Mouse (Mus musculus) frontal cortex, postnatal 36 days (tissue): ENCODE data around the gene Ppp4r1.

ENCODE experiments used
- DNase-seq, 2 experiments: peaks; one replicate each; pipeline ENCODE4 v3.0.0; 2022; ENCODE audit warnings: low spot score in 2 of 2

The Ppp4r1 gene

GRCm38 (mm10) chr17:65853326-65853725, 71.0 kb downstream of the Ppp4r1 start:
- DNase-seq, result no peak

GRCm38 (mm10) chr17:65854006-65854405, 71.6 kb downstream of the Ppp4r1 start:
- no peak for DNase-seq

- no peak for DNase-seq
Measured at GRCm38 (mm10) chr17:65857617-65858016, 75.2 kb downstream of the Ppp4r1 start.

- DNase-seq, result no peak
Measured at GRCm38 (mm10) chr17:65862579-65862978, 80.2 kb downstream of the Ppp4r1 start.

DNA sequence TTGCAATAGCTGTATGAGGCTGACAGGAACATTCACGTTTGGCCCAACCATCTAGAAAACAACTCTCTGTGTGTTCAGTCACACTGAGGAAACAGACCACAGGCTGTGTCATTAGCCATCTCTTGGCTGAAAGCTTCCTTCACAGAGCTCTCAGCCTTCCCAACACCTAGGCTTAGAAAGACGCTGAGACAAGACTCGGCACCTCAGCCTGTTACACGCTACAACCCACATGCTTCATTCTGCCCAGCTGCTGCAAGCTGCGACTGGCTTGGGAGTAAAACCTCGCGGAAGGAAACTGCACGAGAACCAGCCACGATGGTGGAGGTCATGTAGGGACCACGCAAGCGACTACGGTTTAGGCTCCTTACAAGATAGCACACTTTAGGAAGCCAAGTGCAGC, 81.5 kb downstream of the Ppp4r1 start:
- no peak for DNase-seq

DNA sequence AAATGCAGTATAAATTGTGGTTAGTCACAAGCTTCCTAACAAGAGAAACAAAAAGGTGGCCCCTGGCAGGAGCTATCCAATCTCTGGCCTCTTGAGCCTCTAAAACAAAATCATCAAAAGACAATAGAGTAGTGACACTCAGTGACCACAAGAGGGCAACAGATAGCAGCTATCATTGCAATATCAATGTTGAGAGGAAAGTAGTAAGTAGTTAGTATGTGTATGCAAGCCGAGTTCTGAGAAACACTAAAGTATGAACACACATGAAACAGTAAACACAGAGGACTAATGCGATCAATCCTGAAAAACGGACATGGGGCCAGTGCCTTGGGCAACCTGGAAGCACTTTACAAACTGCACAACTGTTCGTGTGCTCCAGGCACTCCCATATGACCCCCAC, 82.4 kb downstream of the Ppp4r1 start:
- DNase-seq, result no peak

GRCm38 (mm10) chr17:65865265-65865664, 82.9 kb downstream of the Ppp4r1 start:
- no peak for DNase-seq

DNA sequence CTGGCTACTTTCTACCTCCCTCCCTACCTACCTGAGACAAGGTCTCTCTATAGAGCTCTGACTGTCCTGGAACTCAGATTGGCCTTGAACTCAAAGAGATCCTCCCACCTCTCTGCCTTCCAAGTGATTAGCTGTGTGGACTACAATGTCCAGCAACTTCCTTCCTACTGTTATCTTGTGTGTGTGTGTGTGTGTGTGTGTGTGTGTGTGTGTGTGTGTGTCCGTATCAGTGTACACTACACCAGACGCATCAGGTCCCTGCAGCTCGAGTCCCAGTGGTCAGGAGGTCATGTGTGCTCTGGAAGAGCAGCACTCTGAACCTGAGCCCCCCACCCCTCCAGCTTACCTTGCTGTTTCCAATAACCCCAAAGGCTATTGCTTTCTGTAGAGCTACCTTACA, 83.8 kb downstream of the Ppp4r1 start:
- no peak for DNase-seq

DNA sequence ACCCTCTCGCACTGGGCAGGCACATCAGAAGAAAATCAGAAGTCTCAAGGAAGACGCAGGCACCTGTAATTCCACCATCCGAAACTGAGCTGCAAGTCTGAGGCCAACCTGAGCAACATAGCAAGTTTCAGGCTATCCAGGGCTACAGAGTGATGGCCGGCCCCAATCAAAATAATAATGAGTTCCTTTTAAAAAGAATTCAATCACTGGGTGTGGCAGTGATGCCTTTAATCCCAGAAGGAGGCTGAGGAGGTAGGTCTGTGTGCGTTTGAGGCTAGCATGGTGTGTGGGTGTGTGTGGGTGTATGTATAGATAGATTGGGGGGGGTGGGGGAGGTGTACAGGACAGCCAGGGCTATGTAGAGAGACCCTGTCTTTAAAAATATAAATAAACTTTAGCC, 85.6 kb downstream of the Ppp4r1 start:
- no peak for DNase-seq

DNA sequence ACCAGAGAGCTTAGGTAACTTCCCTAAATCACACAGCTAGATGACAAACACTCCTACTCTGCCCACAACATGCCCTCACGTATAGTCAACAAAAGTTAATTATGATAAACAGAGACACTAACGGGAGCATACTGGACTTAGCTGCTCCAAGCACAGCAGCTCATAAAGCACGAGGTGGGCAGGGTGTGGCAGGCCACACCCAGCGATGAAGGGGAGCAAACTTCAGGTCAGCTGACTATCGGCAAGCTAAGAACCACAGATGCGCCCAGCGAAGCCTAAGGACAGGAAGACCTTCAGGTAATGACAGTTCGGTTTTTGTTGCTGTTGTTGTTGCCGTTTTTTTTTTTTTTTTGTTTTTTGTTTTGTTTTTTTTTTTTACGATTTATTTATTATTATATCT, 87.3 kb downstream of the Ppp4r1 start:
- DNase-seq, result no peak

DNA sequence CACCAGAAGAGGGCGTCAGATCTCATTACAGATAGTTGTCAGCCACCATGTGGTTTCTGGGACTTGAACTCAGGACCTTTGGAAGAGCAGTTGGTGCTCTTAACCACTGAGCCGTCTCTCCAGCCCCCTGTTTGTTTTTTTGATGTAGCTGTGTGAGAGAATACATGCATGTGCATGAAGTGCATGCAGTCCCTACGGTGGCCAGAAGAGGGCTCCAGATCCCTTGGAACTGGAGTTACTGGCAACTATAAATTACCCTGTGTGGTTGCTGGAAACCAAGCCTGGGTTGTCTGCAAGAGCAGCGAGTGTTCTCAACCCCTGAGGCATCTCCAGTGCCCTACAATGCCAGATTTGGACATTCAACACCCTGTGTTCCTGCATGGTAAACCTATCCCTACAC, 87.8 kb downstream of the Ppp4r1 start:
- DNase-seq, result peak in 1 of 2 experiments; percentile 64

DNA sequence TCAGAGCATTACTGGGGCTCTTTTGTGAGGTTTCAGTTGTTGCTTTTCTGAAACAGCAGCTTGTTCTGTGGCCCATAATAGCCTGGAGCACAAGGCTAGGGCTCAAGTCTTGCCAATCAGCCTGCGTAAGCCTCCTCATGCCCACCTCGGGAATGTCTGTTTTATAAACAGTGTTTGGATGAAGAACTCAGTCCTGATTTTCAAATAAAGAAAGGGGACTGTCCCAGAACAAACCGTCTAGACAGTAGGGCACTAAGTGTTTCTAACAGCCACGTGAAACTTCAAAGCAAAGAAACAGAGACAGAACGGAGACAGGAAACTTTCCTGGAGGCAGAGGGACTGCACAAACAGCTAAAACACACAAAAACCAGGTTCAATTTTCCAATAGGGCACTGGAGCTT, 89.3 kb downstream of the Ppp4r1 start:
- DNase-seq, result no peak

DNA sequence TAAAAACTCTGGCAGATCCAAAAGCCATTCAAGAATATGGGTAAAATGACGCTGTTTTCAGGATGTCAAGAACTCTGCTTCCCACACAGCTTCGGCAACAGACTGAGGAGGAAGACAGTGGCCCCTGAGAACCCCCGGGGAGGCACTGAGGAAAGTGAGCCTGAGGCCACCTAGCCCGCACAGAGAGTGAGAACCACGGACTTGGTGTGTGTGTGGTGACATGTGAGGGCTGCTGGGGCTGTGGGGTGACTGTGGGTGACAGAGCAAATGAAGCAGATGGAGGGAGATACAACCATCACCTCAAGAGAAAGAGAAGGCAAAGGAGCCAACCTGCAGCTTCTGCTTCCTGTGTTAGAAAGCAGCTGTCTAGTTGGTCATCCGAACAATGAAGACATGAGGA, 89.7 kb downstream of the Ppp4r1 start:
- no peak for DNase-seq

DNA sequence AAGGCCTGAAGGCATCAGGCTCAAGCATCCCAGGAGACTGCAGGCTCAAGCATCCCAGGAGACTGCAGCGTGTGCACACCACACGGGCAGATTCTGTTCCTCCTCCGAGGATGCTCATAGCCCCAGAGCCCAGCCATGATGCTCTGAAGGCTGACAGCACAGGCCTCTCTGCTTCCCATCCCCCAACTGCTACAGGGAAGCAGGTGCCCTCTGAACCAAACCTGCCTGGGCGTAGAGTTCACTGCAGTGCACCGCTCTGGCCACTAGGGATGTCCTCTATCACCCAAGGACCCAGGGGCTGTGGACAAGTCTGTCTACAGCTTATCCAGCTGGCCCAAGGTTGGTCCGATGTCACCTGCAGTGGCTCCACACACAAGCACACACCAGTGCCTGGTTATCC, 90.3 kb downstream of the Ppp4r1 start:
- DNase-seq, result no peak

- DNase-seq, result no peak
Measured at GRCm38 (mm10) chr17:65873156-65873555, 90.8 kb downstream of the Ppp4r1 start.

DNA sequence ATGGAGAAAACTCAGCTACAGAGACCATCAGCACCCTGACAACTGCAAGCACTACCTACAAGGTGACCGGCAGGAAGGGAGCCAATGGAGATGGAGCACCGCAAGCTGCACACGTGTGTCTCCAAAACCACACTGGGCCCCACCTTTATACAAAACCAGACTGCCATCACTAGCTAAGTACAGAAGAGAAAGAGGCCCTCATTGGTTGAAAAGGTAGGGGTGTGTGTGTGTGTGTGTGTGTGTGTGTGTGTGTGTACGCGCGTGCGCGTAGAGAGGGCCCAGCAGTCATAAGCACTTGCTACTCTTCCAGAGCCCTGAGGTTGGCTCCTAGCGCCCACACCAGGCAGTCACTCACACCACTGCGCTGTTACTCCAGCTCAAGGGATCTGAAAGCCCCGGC, 91.5 kb downstream of the Ppp4r1 start:
- DNase-seq, result no peak

- no peak for DNase-seq
Measured at GRCm38 (mm10) chr17:65877026-65877425, 94.7 kb downstream of the Ppp4r1 start.

GRCm38 (mm10) chr17:65884061-65884669, 101.8 kb downstream of the Ppp4r1 start:
- DNase-seq, result peak in 1 of 2 experiments; percentile 34

- DNase-seq, result peak; percentile 99 to 100
Measured at GRCm38 (mm10) chr17:65884691-65885397, 102.5 kb downstream of the Ppp4r1 start.

- no peak for DNase-seq
Measured at GRCm38 (mm10) chr17:65885398-65885696, 103.0 kb downstream of the Ppp4r1 start.

DNA sequence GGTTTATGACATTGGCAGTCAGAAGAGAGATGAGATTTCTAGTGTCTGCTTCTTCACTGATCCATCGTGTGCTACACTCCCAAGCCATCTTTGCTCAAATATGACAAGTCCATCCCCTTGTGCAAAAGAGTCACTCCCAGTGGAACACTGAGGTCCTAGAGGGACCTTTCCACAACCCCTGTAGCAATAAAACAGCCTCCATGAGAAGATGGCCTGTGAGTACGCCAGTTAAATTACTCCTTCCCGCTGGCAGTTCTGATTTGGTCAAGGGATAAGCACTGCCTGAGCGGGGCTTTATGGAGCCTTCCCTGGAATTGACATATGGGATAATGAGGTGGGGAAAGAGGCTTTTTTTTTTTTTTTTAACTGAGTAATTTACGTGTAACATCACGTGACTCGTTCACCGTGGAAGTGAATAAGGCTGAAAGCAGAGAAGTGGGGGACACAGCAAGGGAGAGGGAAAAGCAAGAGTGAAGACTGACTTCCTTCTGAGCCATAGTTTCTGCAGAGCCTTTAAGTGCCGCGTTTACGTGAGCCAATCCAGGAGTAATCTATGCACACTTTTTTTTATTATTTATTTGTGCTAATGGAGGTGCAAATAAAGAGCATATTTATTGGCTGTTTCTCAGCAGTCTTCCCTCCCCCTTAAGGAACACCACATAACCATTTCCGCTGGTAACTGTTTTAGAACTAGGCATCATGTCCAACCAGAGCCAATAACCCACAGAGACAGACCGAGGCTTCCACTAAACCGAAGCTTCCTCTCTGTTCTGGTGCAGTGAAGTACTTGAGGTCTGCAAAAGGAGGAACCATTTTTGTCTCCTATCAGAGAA, 103.5 kb downstream of the Ppp4r1 start, which contains the start of gene Ralbp1:
Gene Ralbp1 (minus strand): TSS at position 102 of the 833 bp plus-strand sequence.
- peak; percentile 39 to 43 for DNase-seq

- no peak for DNase-seq
Measured at GRCm38 (mm10) chr17:65886571-65886970, 104.2 kb downstream of the Ppp4r1 start.

GRCm38 (mm10) chr17:65889476-65889875, 107.1 kb downstream of the Ppp4r1 start:
- no peak for DNase-seq
